Mouse (Mus musculus) cerebral cortex, adult 2 months (tissue): ENCODE results near the gene Gnai2.

ENCODE experiments used
- WGBS: fragments of 180-500 bp; shearing (Covaris S2); methylation state at CpG from one replicate; pipeline ENCODE4 v1.1.7; 2018; 5-methylcytosine and 5-hydroxymethylcytosine counted together

The Gnai2 gene

DNA sequence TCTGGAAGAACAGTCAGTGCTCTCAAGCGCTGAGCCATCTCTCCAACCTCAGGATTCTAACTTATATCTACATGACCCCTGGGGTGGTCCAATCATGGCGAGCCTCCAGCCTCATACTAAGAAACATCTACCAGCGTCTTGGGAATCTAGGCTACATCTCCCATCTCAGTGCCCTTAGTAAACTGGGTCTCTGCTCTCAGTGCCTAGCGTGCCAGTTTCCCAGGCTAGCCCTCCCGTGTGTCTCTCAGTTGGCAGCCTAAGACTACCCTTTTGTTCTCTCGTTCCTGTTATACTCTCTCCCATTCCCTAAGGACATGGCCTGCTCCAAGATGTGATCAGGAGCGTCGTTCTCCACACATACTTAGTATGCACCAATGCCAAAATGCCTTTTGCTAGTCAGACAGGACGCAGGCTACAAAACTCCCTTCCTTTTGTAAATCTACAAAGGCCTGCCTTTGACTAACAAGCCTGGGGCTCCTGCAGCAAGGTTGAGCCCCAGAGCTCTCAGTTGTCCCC lies 3.8 kb downstream of the Gnai2 start:
- 58% methylated on average over 9 of the region's 9 CpGs for WGBS

DNA sequence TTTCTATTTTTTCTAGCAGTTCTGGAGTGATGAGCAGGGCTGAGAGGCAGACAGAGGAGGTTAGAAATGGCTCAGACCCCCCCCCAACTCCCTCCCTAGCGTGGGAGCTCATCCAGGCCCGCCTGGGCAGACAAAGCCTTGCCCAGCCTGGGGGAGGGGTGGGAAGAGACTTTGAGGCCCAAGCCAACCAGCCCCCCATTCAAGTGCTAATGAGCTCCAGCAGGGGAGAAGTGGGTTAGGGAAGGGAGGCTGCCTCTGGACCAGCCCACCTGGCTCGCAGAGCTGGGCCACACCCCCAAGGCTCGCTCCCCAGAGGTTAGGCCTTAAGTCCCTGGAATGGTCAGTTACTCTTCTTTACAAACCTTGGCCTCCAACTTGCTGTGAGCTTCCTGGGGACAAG lies 4.6 kb downstream of the Gnai2 start:
- 18% methylated on average over 4 of the region's 4 CpGs for WGBS

DNA sequence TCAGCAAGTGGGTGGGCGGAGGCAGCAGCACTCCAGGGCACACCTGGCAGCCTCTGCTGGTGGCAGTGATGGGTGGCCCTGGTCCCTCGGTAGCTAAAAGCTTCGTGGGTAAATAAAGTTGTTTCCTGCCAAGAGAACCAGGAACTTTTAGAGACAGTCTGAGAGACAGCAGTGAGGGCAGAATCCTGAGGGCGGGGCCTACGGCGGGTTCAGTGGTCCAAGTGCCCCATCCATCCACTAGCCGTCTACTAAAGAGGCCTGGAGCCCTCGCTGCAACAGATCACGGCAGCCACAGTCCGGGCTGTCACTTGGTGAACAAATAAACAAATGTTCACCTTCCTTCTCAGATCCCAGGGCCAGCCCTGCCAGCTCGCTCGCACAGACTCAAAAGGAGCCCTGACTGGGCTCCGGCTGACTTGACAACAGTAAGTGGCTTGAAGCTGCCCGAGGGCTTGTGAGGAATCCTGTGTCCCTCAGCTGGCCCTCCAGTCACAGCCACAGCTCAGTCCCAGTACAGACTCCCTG lies 5.2 kb downstream of the Gnai2 start:
- 31% methylated on average over 14 of the region's 14 CpGs for WGBS

DNA sequence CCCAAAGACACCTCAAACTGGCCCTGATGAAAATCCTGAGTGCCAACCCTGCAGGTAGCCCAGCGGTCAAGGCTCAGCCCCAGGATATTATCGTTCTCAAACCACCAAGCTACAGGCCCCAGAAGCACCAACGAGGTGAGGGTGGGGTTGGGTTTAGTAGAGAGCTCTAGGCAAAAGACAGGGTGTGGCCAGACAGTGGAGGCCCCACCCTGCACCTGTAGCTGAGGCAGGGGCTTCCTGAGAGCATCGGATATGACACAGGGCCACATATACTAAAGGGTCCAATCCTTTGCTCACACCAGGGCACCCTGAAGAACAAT lies 5.8 kb downstream of the Gnai2 start:
- WGBS, result 42% methylated on average over 4 of the region's 4 CpGs

DNA sequence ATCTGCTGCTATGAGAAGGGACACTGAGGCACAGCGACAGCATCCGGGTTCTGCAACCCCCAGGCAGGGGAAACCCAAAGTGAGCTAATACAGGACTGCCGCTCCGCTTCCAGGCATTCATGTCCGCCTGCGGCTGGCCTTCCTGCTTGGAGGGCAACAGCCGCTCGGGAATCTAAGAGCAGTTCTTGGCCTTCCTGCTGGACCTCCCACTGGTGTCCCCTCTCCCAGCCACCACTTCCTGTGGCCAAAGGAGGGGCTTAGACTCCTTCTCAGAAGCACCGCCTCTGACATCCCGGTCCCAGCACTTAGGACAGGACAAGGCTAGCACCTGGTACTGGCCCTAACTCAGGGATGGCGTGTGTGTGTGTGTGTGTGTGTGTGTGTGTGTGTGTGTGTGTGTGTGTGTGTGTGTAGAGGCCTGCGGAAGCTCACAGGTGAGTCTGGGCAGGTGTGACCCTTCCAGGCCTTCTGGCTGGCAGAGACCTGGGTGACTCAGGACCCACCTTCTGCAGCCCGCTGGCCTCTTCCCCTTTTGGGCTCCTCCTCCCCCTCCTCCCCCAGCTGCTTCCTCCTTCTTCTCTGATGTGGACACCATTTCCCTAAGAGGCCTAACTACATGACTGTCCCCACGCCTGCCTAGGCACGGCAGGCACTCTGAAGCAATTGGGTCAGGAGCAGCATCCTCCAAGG lies 6.3 kb downstream of the Gnai2 start:
- WGBS, result 53% methylated on average over 14 of the region's 15 CpGs

DNA sequence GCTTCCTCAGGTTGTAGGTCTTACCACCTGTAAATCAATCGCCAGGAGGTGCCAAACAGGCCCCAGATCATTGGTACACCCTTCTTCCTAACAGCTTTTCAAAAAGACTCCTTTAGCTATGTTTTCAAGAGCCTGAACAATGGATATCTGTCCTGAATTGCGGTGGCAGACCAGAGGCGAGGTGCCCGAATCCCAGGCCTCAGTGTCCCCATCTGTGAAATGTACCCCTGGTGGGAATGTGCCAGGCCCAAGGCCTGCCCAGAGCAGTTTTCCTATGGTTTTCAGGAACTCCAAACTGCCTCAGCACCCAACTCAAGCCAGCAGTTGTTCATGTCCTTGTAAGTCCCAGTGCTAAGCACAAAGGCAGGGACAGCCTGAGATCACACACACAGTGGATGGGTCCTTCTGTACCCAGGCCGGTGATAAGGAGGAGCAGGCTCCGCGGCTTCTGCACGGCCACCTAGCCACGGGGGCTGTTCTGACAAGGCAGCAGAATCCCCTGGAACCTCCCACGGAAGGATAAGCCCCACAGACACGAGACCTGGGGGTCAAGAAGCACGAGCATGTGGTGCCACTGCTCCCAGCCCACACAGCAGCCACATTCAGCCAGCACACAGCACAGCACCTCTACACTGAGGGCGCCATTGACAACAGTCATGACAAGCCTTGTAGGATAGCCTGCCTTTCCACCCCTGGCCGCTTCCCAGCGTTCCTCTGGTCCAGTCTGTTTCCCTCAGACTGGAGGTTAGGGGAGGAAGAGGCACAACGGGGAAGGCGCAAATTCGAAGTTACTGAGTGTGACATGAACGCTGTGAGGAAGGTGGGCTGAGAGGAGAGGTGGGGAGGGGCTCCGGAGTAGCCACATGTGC lies 7.5 kb downstream of the Gnai2 start:
- WGBS, result 34% methylated on average over 20 of the region's 20 CpGs

DNA sequence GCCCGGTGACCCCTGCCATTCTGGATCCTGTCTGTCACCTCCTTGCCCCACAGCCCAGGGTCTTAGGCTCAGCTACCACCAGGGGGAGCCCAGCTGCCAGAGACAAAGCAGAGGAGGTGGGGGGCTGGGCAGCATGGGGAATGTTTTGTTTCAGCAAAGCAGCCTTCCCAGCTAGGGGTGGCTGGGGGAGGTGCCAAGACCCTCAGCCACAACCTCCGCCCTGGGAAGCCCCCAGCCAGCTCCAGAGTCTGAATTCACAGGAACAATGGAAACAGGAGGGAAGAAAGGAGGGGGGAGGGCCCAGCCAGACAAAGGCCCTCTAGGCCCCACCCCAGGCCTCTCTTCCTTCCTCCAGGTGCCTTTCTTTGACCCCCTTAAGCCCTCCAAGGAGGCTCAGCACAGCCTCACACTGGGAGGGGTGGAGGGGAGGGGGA lies 8.3 kb downstream of the Gnai2 start:
- WGBS, result 0% methylated on average over 2 of the region's 2 CpGs

DNA sequence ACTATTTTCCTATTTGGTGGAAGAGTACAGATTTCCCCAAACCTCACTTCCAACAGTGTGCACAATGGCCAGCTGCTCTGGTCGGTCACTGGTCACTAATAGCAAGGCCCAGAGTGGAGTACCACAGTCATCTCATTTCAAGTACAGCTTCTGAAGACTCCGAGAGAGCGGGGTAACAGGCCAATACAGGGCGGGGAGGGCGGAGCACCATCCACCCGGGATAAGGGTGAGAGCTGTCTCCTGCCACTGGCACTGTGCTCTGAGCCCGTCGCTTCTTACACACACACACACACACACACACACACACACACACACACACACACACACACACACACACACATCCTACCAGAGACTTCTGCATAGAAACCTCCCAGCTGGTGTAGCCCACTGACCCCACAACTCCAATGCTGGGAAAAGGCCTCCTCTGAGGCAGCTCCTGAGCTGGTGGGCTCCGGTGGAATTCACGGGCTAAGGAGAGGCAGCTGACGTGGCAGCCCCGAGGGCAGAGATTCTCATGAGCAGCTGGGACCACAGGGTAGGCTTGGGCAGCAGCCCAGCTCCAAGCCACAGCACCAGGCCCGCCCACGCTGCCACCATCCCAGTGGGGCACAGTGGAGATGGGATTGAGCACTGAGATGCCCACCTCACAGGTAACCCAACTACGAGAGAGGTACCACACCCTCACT lies 8.9 kb downstream of the Gnai2 start:
- 33% methylated on average over 15 of the region's 15 CpGs for WGBS

DNA sequence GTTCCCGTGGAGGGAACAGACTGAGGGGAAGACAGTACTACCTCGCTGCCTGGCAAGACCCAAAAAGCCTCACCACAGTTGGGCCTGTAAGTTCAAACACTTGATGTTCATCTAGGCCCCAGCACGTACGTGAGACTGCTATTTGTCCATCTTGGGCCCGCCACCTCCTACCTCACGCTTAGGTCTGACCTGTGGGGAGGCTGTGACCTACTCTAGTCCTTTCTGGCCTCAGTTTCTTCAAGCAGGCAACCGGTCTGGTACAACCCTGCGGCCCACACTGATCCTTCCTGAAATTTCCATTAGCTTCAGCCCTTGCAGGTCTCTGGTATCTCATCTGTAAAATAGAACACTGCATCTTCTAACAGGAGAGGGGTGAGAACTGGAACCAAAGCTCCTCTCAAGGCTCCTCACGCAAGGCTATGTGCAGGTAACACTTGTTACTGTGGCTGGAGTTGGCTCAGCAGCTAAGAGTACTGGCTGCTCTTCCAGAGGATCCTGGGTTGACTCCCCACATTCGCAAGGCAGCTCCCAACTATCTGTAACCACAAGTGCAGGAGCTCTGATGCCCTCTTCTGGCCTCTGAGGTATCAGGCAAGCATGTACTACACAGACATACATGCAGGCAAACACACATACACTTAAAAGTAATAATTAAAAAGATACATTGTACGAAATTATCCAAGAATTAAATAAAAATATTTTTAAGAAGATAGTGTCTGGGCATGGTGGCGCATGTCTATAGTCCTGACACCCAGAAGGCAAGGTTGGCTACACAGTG lies 9.6 kb downstream of the Gnai2 start:
- WGBS, result 81% methylated on average over 12 of the region's 12 CpGs

DNA sequence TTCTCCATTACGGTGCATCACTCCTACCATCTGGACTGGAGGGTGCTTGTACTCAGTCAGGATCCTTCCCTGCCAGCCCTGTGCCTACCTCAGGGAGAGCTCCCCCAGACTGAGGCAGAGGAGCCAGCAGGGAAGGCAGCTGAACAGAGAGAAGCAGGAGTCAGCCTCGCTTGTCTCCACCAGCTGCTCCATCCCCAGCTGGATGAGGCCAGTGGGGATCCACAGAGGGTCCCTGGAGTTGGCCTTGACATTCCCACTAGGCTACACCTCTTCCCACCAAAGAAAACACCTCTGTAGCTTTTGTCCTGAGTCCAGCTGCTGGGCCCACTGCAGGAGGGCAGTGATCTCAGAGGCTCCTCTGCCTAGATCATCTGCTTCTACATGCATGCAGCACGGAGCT lies 10.2 kb downstream of the Gnai2 start:
- 49% methylated on average over 3 of the region's 3 CpGs for WGBS

DNA sequence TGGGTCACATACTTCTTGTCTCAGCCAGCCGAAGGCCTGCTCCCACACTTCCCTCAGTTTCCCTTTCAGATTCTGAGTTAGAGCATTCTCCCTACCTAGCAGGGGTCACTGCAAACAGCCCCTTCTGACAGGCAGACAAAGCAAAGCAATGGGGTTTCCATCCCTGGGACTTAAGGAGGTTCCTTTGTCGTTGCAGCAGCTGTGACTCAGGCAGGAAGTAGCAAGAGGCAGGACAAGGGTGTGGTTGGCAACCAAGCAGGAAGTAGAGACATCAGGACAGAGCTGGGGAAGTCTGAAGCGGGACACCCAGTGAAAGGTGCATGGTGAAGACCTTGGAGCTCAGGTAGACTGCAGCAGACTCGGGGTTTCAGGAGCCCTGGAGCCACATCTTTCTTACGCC lies 10.6 kb downstream of the Gnai2 start:
- whole genome bisulfite sequencing, result 58% methylated on average over 5 of the region's 5 CpGs

DNA sequence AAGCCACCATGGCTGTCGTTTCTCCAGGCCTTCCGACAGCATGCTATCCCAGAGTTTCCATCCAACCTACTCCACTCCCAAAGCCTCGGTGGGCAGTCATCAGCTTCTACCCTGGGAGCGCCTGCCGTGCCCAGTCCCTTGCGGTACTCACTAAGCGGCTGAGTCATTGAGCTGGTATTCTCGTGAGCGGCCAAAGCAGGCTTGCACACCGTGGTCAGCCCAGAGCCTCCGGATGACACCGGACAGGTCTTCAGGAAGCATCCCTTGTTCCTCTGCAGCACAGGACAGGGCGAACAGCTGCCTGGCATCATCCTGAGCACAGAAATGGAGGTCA lies 15.7 kb downstream of the Gnai2 start:
- 69% methylated on average over 13 of the region's 13 CpGs for WGBS

DNA sequence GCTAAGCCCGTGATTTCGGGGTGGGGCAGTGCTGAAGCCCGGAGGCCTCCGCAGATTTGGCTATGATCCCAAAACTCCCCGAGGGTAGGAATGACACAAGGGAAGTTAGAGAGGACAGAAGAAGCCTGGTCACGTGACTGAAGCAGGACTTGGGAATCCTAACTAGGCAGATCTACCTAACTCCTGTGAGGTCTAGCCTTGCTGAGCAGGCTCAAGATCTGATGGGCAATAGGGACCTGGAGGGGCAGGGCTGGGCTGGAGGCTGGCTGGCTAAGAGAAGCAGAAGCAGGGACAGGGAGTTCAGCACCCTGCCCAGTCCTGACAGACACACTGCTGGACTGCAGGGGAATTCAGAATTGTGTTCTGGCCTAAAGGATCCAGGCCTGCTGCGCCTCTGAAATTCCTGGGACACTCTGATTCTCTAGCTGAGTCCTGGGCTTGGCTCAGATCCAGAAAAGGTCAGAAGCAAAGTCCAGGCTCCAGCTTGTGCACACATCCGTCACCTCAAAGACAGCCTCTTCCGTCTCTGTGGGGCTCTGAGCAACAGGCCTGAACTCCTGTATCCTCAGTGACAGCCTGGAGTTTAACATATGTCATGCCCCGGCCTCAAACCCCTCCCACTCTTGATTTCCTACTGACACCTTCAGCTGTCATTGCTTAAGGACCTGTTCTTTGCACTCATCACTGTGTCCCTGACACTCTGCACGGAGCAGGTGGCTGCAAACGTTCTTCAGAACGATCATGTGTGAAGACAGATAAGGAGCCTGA lies 16.2 kb downstream of the Gnai2 start:
- 44% methylated on average over 13 of the region's 13 CpGs for WGBS

DNA sequence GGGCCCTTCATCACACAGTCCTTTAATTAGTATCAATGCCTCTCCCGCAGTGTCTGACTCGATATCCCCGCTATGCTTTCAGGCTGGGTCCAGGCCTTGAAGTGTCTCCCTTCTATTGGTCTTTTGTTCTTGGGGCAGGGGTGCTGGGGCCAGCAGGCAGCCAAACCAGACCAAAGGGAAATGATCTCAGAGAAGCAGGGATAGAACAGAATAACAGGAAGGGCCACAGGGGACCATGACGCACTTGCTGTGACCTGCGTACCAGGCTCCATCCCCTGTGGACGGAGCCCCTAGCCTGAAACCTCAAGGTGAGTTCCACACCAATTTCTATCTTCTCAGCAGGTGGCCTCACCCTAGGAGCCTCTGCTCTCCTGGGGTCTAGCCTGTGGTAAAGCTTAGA lies 17.1 kb downstream of the Gnai2 start:
- 65% methylated on average over 6 of the region's 6 CpGs for WGBS

DNA sequence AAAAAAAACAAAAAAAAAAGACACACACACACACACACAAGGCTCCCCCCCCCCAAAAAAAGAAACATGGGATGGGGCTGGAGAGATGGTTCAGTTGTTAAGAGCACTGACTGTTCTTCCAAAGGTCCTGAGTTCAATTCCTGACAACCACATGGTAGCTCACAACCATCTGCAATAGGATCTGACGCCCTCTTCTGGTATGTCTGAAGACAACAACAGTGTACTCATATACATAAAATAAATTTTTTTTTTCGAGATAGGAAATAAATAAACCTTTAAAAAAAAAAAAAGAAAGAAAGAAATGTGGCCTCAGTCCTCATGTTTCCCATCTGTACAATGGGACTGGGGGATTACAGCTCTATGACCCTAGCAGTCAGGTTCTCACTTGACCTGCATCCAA lies 17.7 kb downstream of the Gnai2 start:
- WGBS, result 70% methylated on average over 2 of the region's 2 CpGs

DNA sequence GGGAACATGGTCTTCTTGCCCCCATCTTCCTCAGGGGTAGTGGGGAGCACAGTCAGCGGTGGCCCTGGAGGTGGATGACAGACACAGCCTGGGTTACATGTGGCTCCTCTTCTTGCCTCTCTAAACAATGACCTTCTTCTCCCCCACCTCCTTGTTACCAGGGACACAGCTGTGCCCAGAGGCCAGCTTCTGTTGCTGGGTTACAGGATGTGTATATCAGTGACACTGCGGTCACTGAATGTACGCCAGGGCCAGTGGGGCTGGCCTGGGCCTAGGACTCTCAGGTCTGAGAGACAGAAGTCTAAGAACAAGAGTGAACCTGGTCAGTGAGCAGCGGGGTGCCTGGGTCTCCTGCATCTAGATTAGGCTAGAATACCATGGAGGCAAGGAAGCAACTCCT lies 20.1 kb downstream of the Gnai2 start:
- 71% methylated on average over 4 of the region's 4 CpGs for WGBS

DNA sequence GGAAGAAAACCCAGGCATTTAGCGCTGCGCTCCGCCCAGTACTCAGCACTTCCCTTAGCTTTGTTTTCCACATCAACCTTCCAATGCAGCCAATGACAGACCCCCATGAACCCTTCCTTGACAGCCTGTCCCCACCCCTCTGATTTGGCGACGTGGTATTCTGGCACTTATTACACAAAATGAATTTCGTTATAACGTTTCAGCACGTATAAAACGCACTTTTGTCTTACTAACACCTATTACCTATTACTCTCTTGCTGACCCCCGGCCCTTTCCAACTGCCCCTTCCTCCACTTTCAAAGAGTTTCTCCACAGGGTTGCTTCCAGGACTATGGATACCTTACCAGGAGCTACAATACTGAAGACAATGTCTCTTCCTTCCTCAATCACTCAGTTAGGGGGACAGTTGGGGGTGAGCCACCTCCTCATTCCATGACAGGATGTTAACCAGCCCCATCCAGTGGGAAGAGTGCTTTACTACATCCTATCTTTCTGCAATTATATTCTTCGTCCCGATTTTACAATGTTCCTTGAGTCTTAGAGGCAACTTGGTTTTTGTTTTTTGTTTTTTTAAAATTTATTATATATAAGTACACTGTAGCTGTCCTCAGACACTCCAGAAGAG lies 22.1 kb downstream of the Gnai2 start:
- WGBS, result 7% methylated on average over 12 of the region's 12 CpGs

DNA sequence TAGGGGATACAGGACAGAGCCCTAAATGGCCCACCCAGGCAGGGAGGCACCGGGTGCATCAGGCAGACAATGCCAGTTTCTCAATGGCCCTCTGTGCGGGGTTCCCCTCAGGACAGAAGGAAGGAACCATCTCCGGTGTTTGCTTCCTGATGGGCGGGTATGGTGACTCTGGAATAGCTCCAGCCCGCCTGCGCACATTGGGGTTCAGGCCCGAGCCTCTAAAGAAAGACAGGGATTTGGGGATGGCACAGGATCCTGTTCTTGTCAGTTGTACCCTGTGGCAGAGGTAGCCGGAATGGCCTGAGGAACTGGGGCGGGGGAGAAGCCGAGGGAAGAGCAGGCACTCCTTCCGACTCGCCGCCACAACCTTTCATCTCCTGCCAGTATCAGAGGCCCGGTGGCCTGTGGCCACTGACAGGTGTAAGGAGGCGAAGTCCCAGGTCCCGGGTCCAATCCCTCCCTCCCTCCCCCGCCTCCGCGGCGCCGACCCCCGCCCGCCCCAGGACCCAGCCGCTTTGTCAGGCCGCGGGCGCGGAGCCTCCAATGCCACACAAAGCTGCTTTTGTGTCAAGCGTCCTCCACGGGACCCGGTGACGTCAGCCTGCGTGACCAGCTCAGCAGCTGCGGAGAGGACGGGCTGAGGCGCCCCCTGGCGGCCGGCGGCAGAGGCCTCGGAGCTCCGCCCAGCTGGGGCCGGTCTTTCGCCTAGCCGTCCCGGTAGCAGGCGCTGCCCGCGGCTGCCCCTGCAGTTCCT lies 22.8 kb downstream of the Gnai2 start:
- 1% methylated on average over 48 of the region's 48 CpGs for WGBS

DNA sequence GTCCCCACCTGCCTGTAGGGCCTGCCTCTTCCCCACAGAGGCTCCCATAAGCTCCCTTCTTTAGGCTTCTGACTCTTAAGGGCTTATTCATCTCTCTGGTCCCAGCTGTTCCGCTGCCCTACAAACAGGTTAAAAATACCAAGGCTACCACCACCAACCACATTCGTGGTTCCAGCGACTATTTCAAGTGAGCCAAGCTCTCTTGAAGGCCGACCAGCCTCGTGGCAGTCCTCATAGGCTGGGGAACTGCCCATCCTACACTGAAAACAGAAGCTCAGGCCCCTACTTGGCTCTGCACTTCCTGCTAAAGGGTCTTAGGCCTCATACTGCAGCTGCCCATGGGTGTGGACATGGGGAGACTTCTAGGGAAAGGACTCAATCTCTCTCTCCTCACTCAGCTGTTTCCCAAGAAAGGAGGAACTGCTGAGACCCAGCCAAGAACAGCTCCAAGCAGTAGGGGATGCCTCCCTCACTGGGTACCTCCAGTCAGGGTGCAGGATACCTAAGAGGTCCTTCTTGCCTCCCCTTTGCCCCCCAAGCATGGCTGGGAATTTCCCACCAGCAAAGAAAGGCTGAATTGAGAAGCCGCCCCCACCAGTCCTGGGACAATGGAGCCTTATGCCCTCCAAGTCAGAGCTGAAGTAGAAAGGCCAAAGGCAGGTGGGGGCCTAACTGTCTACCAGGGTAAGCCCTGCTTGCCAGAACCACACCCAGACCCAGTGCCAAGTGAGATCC lies 23.5 kb downstream of the Gnai2 start:
- 24% methylated on average over 6 of the region's 6 CpGs for WGBS
